Mouse (Mus musculus) midbrain, embryonic 15.5 days (tissue): ENCODE results near the gene Fbxl19. TPM values are rescaled to one million over a fixed set of nuclear protein-coding genes. Genes with fewer than 3 reads are reported as not detected.

ENCODE experiments used
- ATAC-seq: fragments of 200-750 bp; cut with Nextera tagmentation; replicated peaks from 2 replicates; pipeline ENCODE4 v1.8.0; 2017; ENCODE audit warnings: moderate TSS enrichment
- H3K27ac ChIP-seq: fragments of 300-500 bp; sonication (generic); 2 replicates; pipeline ENCODE4 v1.5.1; 2015; ENCODE audit warnings: mild to moderate bottlenecking, inconsistent platforms
- H3K27me3 ChIP-seq: fragments of 300-500 bp; sonication (generic); replicated peaks from 2 replicates; pipeline ENCODE4 v1.6.1; 2015; ENCODE audit warnings: inconsistent platforms
- H3K36me3 ChIP-seq: fragments of 300-500 bp; sonication (generic); replicated peaks from 2 replicates; pipeline ENCODE4 v1.6.1; 2015; ENCODE audit warnings: inconsistent platforms
- H3K4me1 ChIP-seq: fragments of 300-500 bp; sonication (generic); 2 replicates; pipeline ENCODE4 v1.6.1; 2015; ENCODE audit warnings: inconsistent platforms
- H3K4me2 ChIP-seq: fragments of 300-500 bp; sonication (generic); 2 replicates; pipeline ENCODE4 v1.6.1; 2015; ENCODE audit warnings: inconsistent platforms, mild to moderate bottlenecking, moderate library complexity
- H3K4me3 ChIP-seq: fragments of 300-500 bp; sonication (generic); 2 replicates; pipeline ENCODE4 v1.5.1; 2015; ENCODE audit warnings: mild to moderate bottlenecking, inconsistent platforms
- H3K9ac ChIP-seq: fragments of 300-500 bp; sonication (generic); 2 replicates; pipeline ENCODE4 v1.6.1; 2015; ENCODE audit warnings: mild to moderate bottlenecking, inconsistent platforms
- H3K9me3 ChIP-seq: fragments of 300-500 bp; sonication (generic); 2 replicates; pipeline ENCODE4 v1.6.1; 2016; ENCODE audit warnings: inconsistent platforms
- whole genome bisulfite sequencing: fragments of 180-500 bp; shearing (Covaris S2); methylation state at CpG from one replicate; pipeline ENCODE4 v1.1.7; 2015; ENCODE audit warnings: mixed read lengths; 5-methylcytosine and 5-hydroxymethylcytosine counted together
- microRNA counts: library from miRNA; unstranded; fragments of <30 nt; microRNA quantifications from one replicate; lab custom pipeline; 2016
- microRNA-seq: library from miRNA; unstranded; fragments of <30 nt; microRNA quantifications from one replicate; pipeline ENCODE4, GENCODE M21; 2016
- polyA plus RNA-seq: library from polyadenylated mRNA; unstranded; fragments of >200 nt; fragmentation: Nextera tagmentation; extraction: Ambion mirVana; gene quantifications from 2 replicates; pipeline ENCODE4 v1.2.1, GENCODE M21; 2015

Fbxl19 gene
- polyA plus RNA-seq, 1 experiment from 2014 or later, result 10.8 TPM

- WGBS, result 73% methylated on average over 15 of the region's 15 CpGs
- peaks cover 19% of the 10 kb centered on the region; the same call in 1 of the 2 replicates for H3K36me3 ChIP-seq
- no peaks in the 10 kb centered on the region for H3K9me3 ChIP-seq
- no peak overlapping the region for H3K4me2 ChIP-seq
- H3K27ac ChIP-seq, result no peak overlapping the region
- no peaks in the 10 kb centered on the region for H3K4me1 ChIP-seq
- no peaks in the 10 kb centered on the region for H3K27me3 ChIP-seq
- ATAC-seq, result no peak
- no peak overlapping the region for H3K4me3 ChIP-seq
- H3K9ac ChIP-seq, result no peak overlapping the region
These were observed 71.8 kb downstream of the Fbxl19 start for GRCm38 (mm10) chr7:127815954-127816821.

DNA sequence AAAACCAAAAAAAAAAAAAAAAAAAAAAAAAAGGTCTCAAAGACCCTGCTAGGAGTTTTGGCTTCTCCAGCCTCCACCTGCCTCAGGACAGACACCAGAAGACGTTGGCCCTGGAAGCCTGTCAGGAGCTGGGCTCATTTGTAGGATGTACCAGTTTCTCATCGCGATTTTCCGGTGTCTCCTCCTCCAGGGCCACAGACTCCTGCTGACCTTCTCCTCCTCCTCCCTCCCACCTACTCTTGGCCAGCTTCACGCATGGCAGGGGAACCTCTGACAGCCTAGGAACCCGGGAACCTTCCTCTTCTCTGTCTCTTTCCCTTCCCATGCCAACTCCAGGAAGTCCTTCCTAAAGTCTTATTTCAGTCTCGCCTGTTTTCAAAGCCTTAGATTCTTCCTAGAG lies 72.7 kb downstream of the Fbxl19 start:
- H3K36me3 ChIP-seq, result peaks cover 16% of the 10 kb centered on the region; the same call in 1 of the 2 replicates
- 84% methylated on average over 7 of the region's 7 CpGs for WGBS

GRCm38 (mm10) chr7:127817776-127818175 lies 73.4 kb downstream of the Fbxl19 start:
- no peak overlapping the region for H3K27ac ChIP-seq
- H3K36me3 ChIP-seq, result peaks cover 11% of the 10 kb centered on the region; the same call in 1 of the 2 replicates
- 91% methylated on average over 5 of the region's 5 CpGs for WGBS
- no peaks in the 10 kb centered on the region for H3K27me3 ChIP-seq
- no peak overlapping the region for H3K4me2 ChIP-seq
- H3K9me3 ChIP-seq, result no peaks in the 10 kb centered on the region
- H3K9ac ChIP-seq, result no peak overlapping the region
- no peak overlapping the region for H3K4me3 ChIP-seq
- peaks cover 11% of the 10 kb centered on the region for H3K4me1 ChIP-seq
- no peak for ATAC-seq

More for the DNA sequence above, 72.7 kb downstream of the Fbxl19 start:
- Histone ChIP-seq H3K4me2 (no peak overlapping the region), H3K27ac (no peak overlapping the region), H3K4me1 (peaks cover 5% of the 10 kb centered on the region), H3K9ac (no peak overlapping the region), H3K9me3 (no peaks in the 10 kb centered on the region), H3K27me3 (no peaks in the 10 kb centered on the region), H3K4me3 (no peak overlapping the region)
- no peak for ATAC-seq

MicroRNAs encoded within 50 kb of the gene (microRNA counts, 519-probe panel; counts per million panel counts)
- microRNA mmu-miR-762 (lab: Ali Mortazavi, UCI), result 2,025 counts per million, percentile 18 among the panel's probes with 10 or more counts

Small RNA genes lying within 50 kb of the gene (microRNA-seq; reads per million reads assigned to microRNA genes)
- gene Mir762, result not detected

Other genes starting within 250 kb of the Fbxl19 start
- gene Srcap, start 232.6 kb upstream of the Fbxl19 start, polyA plus RNA-seq, result 60.4 and 68.0 TPM in 2 replicates
- gene Gm42715, start 225.0 kb upstream of the Fbxl19 start, polyA plus RNA-seq, result 17.4 and 17.5 TPM in 2 replicates
- 5.7 and 6.3 TPM in 2 replicates for gene Tmem265, start 183.2 kb upstream of the Fbxl19 start, polyA plus RNA-seq
- 60.0 and 61.0 TPM in 2 replicates for gene Phkg2, start 171.2 kb upstream of the Fbxl19 start, polyA plus RNA-seq
- gene Ccdc189, start 155.9 kb upstream of the Fbxl19 start, polyA plus RNA-seq, result 10.8 and 10.9 TPM in 2 replicates
- 47.9 and 51.1 TPM in 2 replicates for gene Rnf40, start 155.8 kb upstream of the Fbxl19 start, polyA plus RNA-seq
- 25.5 and 26.6 TPM in 2 replicates for gene Zfp629, start 128.7 kb upstream of the Fbxl19 start, polyA plus RNA-seq
- 52.9 and 59.2 TPM in 2 replicates for gene Bcl7c, start 35.6 kb upstream of the Fbxl19 start, polyA plus RNA-seq
- gene Ctf1, start 31.8 kb upstream of the Fbxl19 start, polyA plus RNA-seq, result 3.7 and 3.8 TPM in 2 replicates
- gene Ctf2, start 12.4 kb upstream of the Fbxl19 start, polyA plus RNA-seq, result 0.12 and 0.15 TPM in 2 replicates
- gene Orai3, start 25.3 kb downstream of the Fbxl19 start, polyA plus RNA-seq, result 8.1 and 9.8 TPM in 2 replicates
- gene Setd1a, start 32.1 kb downstream of the Fbxl19 start, polyA plus RNA-seq, result 21.5 and 21.6 TPM in 2 replicates
- gene Gm49388, start 41.1 kb downstream of the Fbxl19 start, polyA plus RNA-seq, result not detected in 2 replicates
- 8.9 and 10.2 TPM in 2 replicates for gene Hsd3b7, start 56.1 kb downstream of the Fbxl19 start, polyA plus RNA-seq
- 19.5 and 21.8 TPM in 2 replicates for gene Stx4a, start 79.8 kb downstream of the Fbxl19 start, polyA plus RNA-seq
- gene Stx1b, start 80.0 kb downstream of the Fbxl19 start, polyA plus RNA-seq, result 70.0 and 72.9 TPM in 2 replicates
- 10.6 and 11.4 TPM in 2 replicates for gene Zfp646, start 131.7 kb downstream of the Fbxl19 start, polyA plus RNA-seq
- gene Zfp668, start 132.3 kb downstream of the Fbxl19 start, polyA plus RNA-seq, result 46.8 and 48.1 TPM in 2 replicates
- 1.2 and 1.3 TPM in 2 replicates for gene Prss53, start 146.4 kb downstream of the Fbxl19 start, polyA plus RNA-seq
- gene Gm21974, start 150.9 kb downstream of the Fbxl19 start, polyA plus RNA-seq, result not detected in 2 replicates
- gene Vkorc1, start 151.1 kb downstream of the Fbxl19 start, polyA plus RNA-seq, result 52.9 and 58.8 TPM in 2 replicates
- 61.3 and 66.6 TPM in 2 replicates for gene Bckdk, start 159.5 kb downstream of the Fbxl19 start, polyA plus RNA-seq
- gene Kat8, start 168.0 kb downstream of the Fbxl19 start, polyA plus RNA-seq, result 50.7 and 53.1 TPM in 2 replicates
- 0.29 and 0.35 TPM in 2 replicates for gene Prss8, start 185.6 kb downstream of the Fbxl19 start, polyA plus RNA-seq
- 10.4 and 15.5 TPM in 2 replicates for gene Prss36, start 202.2 kb downstream of the Fbxl19 start, polyA plus RNA-seq
- gene Fus, start 222.9 kb downstream of the Fbxl19 start, polyA plus RNA-seq, result 380 and 381 TPM in 2 replicates
- 6.5 and 7.9 TPM in 2 replicates for gene Pycard, start 249.3 kb downstream of the Fbxl19 start, polyA plus RNA-seq